Mouse (Mus musculus) CH12.LX (cell line): ENCODE measurements around the gene Iqcf5. TPM values are rescaled to one million over a fixed set of nuclear protein-coding genes. Genes with fewer than 3 reads are reported as not detected.

Experiments used
- DNase-seq: peaks from one replicate; pipeline ENCODE4 v3.0.0-alpha.2; 2013; ENCODE audit errors: extremely low read depth
- H3K27ac ChIP-seq: 2 replicates; pipeline ENCODE4 v1.5.1; 2012; ENCODE audit warnings: low read depth, mild to moderate bottlenecking, control low read depth, moderate library complexity; ENCODE audit not compliant: insufficient read depth
- H3K27me3 ChIP-seq: replicated peaks from 2 replicates; pipeline ENCODE3; 2012; ENCODE audit warnings: inconsistent platforms
- H3K36me3 ChIP-seq, 2 experiments: replicated peaks in 1 of 2; 2 replicates each; pipeline versions ENCODE3 to v1.6.1; 2012; ENCODE audit warnings: inconsistent platforms in 1 of 2, low read length in 1 of 2, mild to moderate bottlenecking in 1 of 2, mixed read lengths in 1 of 2, moderate library complexity in 1 of 2; ENCODE audit not compliant: control insufficient read depth in 1 of 2, insufficient read depth in 1 of 2
- H3K4me1 ChIP-seq, 2 experiments: 2 replicates each; pipeline ENCODE4 v1.6.1; 2012; ENCODE audit warnings: inconsistent platforms in 1 of 2, moderate library complexity in 1 of 2; ENCODE audit not compliant: insufficient read depth in 2 of 2, control insufficient read depth in 1 of 2
- H3K4me2 ChIP-seq: 2 replicates; pipeline ENCODE4 v1.6.1; 2012; ENCODE audit warnings: low read depth, mild to moderate bottlenecking, control low read depth; ENCODE audit not compliant: poor library complexity, insufficient read depth, severe bottlenecking
- H3K4me3 ChIP-seq, 3 experiments: fragments of 150-350 bp in 1 of 3; sonication (generic) in 1 of 3; replicated peaks in 1 of 3; 2 replicates each; pipeline versions ENCODE3 to v1.5.1; 2011 to 2012; ENCODE audit warnings: low read depth in 2 of 3, low read length in 2 of 3, mild to moderate bottlenecking in 2 of 3, moderate library complexity in 2 of 3, control low read depth in 1 of 3, improper control_type of control experiment in 1 of 3, inconsistent platforms in 1 of 3, mixed read lengths in 1 of 3; ENCODE audit not compliant: poor library complexity in 1 of 3
- H3K79me2 ChIP-seq: replicated peaks from 2 replicates; pipeline ENCODE4 v1.6.1; 2012; ENCODE audit warnings: mild to moderate bottlenecking, moderate library complexity; ENCODE audit not compliant: control insufficient read depth, poor library complexity, insufficient read depth, severe bottlenecking; ENCODE audit errors: extremely low read depth
- H3K9ac ChIP-seq: 2 replicates; pipeline ENCODE4 v1.6.1; 2012; ENCODE audit warnings: low read depth, mild to moderate bottlenecking, control low read depth, moderate library complexity; ENCODE audit not compliant: insufficient read depth
- H3K9me3 ChIP-seq: replicated peaks from 2 replicates; pipeline ENCODE3; 2012; ENCODE audit warnings: low read length, inconsistent platforms, mixed read lengths
- CHD1 ChIP-seq: IDR thresholded peaks from 2 replicates; pipeline ENCODE4 v1.6.1; 2012; ENCODE audit warnings: low read depth, low read length, improper control_type of control experiment, inconsistent platforms
- ELF1 ChIP-seq: IDR thresholded peaks from 2 replicates; pipeline ENCODE4 v1.6.1; 2014; ENCODE audit warnings: low read depth, mild to moderate bottlenecking, inconsistent platforms, low read length, improper control_type of control experiment
- EP300 ChIP-seq: IDR thresholded peaks from 2 replicates; pipeline ENCODE4 v1.6.1; 2011; ENCODE audit warnings: low read length, improper control_type of control experiment
- ETS1 ChIP-seq: conservative IDR thresholded peaks from 2 replicates; pipeline ENCODE4 v1.6.1; 2012; ENCODE audit warnings: low read depth, mild to moderate bottlenecking, inconsistent platforms, low read length, improper control_type of control experiment, moderate library complexity
- HCFC1 ChIP-seq: IDR thresholded peaks from 2 replicates; pipeline ENCODE4 v1.6.1; 2012; ENCODE audit warnings: low read depth, mild to moderate bottlenecking, inconsistent platforms, low read length, improper control_type of control experiment
- IRF4 ChIP-seq: IDR thresholded peaks from 2 replicates; pipeline ENCODE4 v1.6.1; 2014; ENCODE audit warnings: low read depth, mild to moderate bottlenecking, inconsistent platforms, low read length, improper control_type of control experiment
- MAFK ChIP-seq: IDR thresholded peaks from 2 replicates; pipeline ENCODE4 v1.6.1; 2011; ENCODE audit warnings: low read length, improper control_type of control experiment; ENCODE audit not compliant: insufficient replicate concordance
- NELFE ChIP-seq: IDR thresholded peaks from 2 replicates; pipeline ENCODE4 v1.6.1; 2011; ENCODE audit warnings: low read depth, low read length, improper control_type of control experiment
- NRF1 ChIP-seq: IDR thresholded peaks from 2 replicates; pipeline ENCODE4 v1.6.1; 2014; ENCODE audit warnings: low read depth, mild to moderate bottlenecking, inconsistent platforms, low read length, improper control_type of control experiment, moderate library complexity
- PAX5 ChIP-seq: IDR thresholded peaks from 2 replicates; pipeline ENCODE4 v1.6.1; 2012; ENCODE audit warnings: low read length, inconsistent platforms, mixed read lengths
- POLR2A ChIP-seq: IDR thresholded peaks from 2 replicates; pipeline ENCODE4 v1.6.1; 2011; ENCODE audit warnings: low read depth, mild to moderate bottlenecking, improper control_type of control experiment, low read length
- POLR2AphosphoS2 ChIP-seq: IDR thresholded peaks from 2 replicates; pipeline ENCODE4 v1.6.1; 2011; ENCODE audit warnings: low read depth, low read length, improper control_type of control experiment
- RAD21 ChIP-seq: IDR thresholded peaks from 2 replicates; pipeline ENCODE4 v1.6.1; 2011; ENCODE audit warnings: low read depth, mild to moderate bottlenecking, low read length, improper control_type of control experiment, moderate library complexity
- SIN3A ChIP-seq: IDR thresholded peaks from 2 replicates; pipeline ENCODE4 v1.6.1; 2012; ENCODE audit warnings: low read length, improper control_type of control experiment, inconsistent platforms
- SMC3 ChIP-seq: IDR thresholded peaks from 2 replicates; pipeline ENCODE4 v1.6.1; 2011; ENCODE audit warnings: low read depth, low read length, improper control_type of control experiment
- TCF12 ChIP-seq: IDR thresholded peaks from 2 replicates; pipeline ENCODE4 v1.6.1; 2014; ENCODE audit warnings: low read depth, mild to moderate bottlenecking, inconsistent platforms, low read length, improper control_type of control experiment
- UBTF ChIP-seq: IDR thresholded peaks from 2 replicates; pipeline ENCODE4 v1.6.1; 2012; ENCODE audit warnings: low read depth, mild to moderate bottlenecking, inconsistent platforms, low read length, improper control_type of control experiment, moderate library complexity
- USF1 ChIP-seq: IDR thresholded peaks from 2 replicates; pipeline ENCODE4 v1.6.1; 2014; ENCODE audit warnings: low read depth, mild to moderate bottlenecking, inconsistent platforms, low read length, improper control_type of control experiment
- USF2 ChIP-seq: conservative IDR thresholded peaks from 2 replicates; pipeline ENCODE4 v1.6.1; 2011; ENCODE audit warnings: low read depth, low read length, improper control_type of control experiment
- ZMIZ1 ChIP-seq: IDR thresholded peaks from 2 replicates; pipeline ENCODE4 v1.6.1; 2012; ENCODE audit warnings: low read depth, mild to moderate bottlenecking, inconsistent platforms, low read length, improper control_type of control experiment
- ZNF384 ChIP-seq: IDR thresholded peaks from 2 replicates; pipeline ENCODE4 v1.6.1; 2012; ENCODE audit warnings: low read depth, low read length, improper control_type of control experiment, inconsistent platforms
- dilution Hi-C: fragments of 300-500 bp; cut with MboI; formaldehyde crosslinking; loops from 2 replicates; pipeline ENCODE4 v1.14.3; 2020; ENCODE audit warnings: low sequenced_read_pairs; ENCODE audit not compliant: extremely low pct_unique_long_range_greater_than_20kb, extremely low pct_ligation_motif_present
- in situ Hi-C: fragments of 300-500 bp; cut with MboI; formaldehyde crosslinking; loops from 3 replicates; pipeline ENCODE4 v1.14.3; 2019; ENCODE audit warnings: low sequenced_read_pairs, low pct_ligation_motif_present, low pct_unique_long_range_greater_than_20kb, mixed read lengths
- polyA plus RNA-seq: library from polyadenylated mRNA; unstranded; fragments of >175 nt; gene quantifications from 2 replicates; pipeline ENCODE4 v1.2.1, GENCODE M21; 2012; ENCODE audit warnings: low read depth; ENCODE audit not compliant: insufficient read length
- total RNA-seq, 2 experiments: library from RNA; depleted of rRNA; stranded (reverse); fragments of 300-350 nt in 1 of 2; fragments of >200 nt in 1 of 2; gene quantifications; 2 replicates each; pipeline ENCODE4 v1.2.3; 2012 to 2014

The Iqcf5 gene
- total and polyA plus RNA-seq, 3 experiments: 0.72 to 1.8 (median 0.77) TPM

- peaks cover 6 to 56% of the 10 kb centered on the region in 2 experiments for H3K4me1 ChIP-seq
These were observed 39.3 kb upstream of the Iqcf5 start for GRCm38 (mm10) chr9:106475046-106475445.

GRCm38 (mm10) chr9:106475663-106476001 lies 38.7 kb upstream of the Iqcf5 start, which contains the start of gene Rrp9:
Gene Rrp9 (plus strand): TSS chr9:106475963.
- in situ Hi-C loops: loop anchor here (5.0 kb wide), 1 partner anchor 38 kb away; the partner anchor contains the start of gene Acy1
- H3K9me3 ChIP-seq: no peaks in the 10 kb centered on the region
- peak within 1 kb of the TSS; percentile 54 to 77 (median 66) for H3K4me3 ChIP-seq
- H3K4me2 ChIP-seq: peak within 1 kb of the TSS; percentile 90
- dilution Hi-C loops: no loop called here
- peaks cover 15 to 55% of the 10 kb centered on the region in 2 experiments for H3K36me3 ChIP-seq
- H3K9ac ChIP-seq: peak within 1 kb of the TSS; percentile 61
- DNase-seq: no peak
- no peaks in the 10 kb centered on the region for H3K27me3 ChIP-seq
- H3K27ac ChIP-seq: peak within 1 kb of the TSS; percentile 13; the same call in 1 of the 2 replicates
- TF ChIP-seq IRF4 (no peak), HCFC1 (no peak), UBTF (no peak), TCF12 (no peak), NRF1 (no peak), USF1 (no peak), PAX5 (no peak), CHD1 (no peak), ZMIZ1 (no peak), ELF1 (no peak), USF2 (no peak), EP300 (no peak), NELFE (no peak), MAFK (no peak), RAD21 (no peak), ETS1 (no peak)
- peaks cover 6 to 62% of the 10 kb centered on the region in 2 experiments for H3K4me1 ChIP-seq
- H3K79me2 ChIP-seq: peaks cover 26% of the 10 kb centered on the region

More at GRCm38 (mm10) chr9:106475046-106475445, 39.3 kb upstream of the Iqcf5 start:
- TF ChIP-seq ZNF384: no peak
- no peak for TF ChIP-seq ELF1
- no peak for TF ChIP-seq HCFC1
- peak; percentile 37; the same call in 1 of the 2 replicates for TF ChIP-seq SIN3A
- TF ChIP-seq USF2: no peak
- no peak for TF ChIP-seq POLR2AphosphoS2
- TF ChIP-seq POLR2A: no peak
- no peak for TF ChIP-seq NELFE
- TF ChIP-seq SMC3: no peak
- H3K36me3 ChIP-seq: peaks cover 9 to 51% of the 10 kb centered on the region in 2 experiments
- H3K27me3 ChIP-seq: no peaks in the 10 kb centered on the region
- DNase-seq: peak; percentile 20
- peaks cover 26% of the 10 kb centered on the region for H3K79me2 ChIP-seq
- peak overlapping the region; percentile 90 for H3K4me2 ChIP-seq
- no peaks in the 10 kb centered on the region for H3K9me3 ChIP-seq
- no peak overlapping the region for H3K27ac ChIP-seq
- peak overlapping the region; percentile 54 to 77 (median 66) for H3K4me3 ChIP-seq
- H3K9ac ChIP-seq: peak overlapping the region; percentile 61
- dilution Hi-C loops (no loop called here), in situ Hi-C loops (loop anchor here (5.0 kb wide), 1 partner anchor 38 kb away; the partner anchor contains the start of gene Acy1)
